Mouse (Mus musculus) intestine, postnatal 0 days (tissue): ENCODE data around the gene Rbm10. TPM values are rescaled to one million over a fixed set of nuclear protein-coding genes. Genes with fewer than 3 reads are reported as not detected.
A peak's percentile ranks its signal among the peaks of the same experiment; 100 is the strongest.

Source experiments
- ATAC-seq: fragments of 200-750 bp; cut with Nextera tagmentation; 2 replicates; pipeline ENCODE4 v1.8.0; 2017; ENCODE audit warnings: mild to moderate bottlenecking, moderate TSS enrichment, moderate library complexity
- H3K27ac ChIP-seq: fragments of 300-500 bp; sonication (generic); 2 replicates; pipeline ENCODE4 v1.5.1; 2014; ENCODE audit warnings: mild to moderate bottlenecking, low read depth, low read length, moderate library complexity
- H3K27me3 ChIP-seq: fragments of 300-500 bp; sonication (generic); replicated peaks from 2 replicates; pipeline ENCODE4 v1.6.1; 2014; ENCODE audit warnings: low read length, mixed read lengths; ENCODE audit not compliant: control insufficient read depth, insufficient read depth
- H3K36me3 ChIP-seq: fragments of 300-500 bp; sonication (generic); 2 replicates; pipeline ENCODE4 v1.6.1; 2014; ENCODE audit warnings: mild to moderate bottlenecking, moderate library complexity; ENCODE audit not compliant: control insufficient read depth, insufficient read depth
- H3K4me1 ChIP-seq: fragments of 300-500 bp; sonication (generic); replicated peaks from 2 replicates; pipeline ENCODE4 v1.6.1; 2014; ENCODE audit warnings: antibody characterized with exemption, low read length, mixed read lengths; ENCODE audit not compliant: control insufficient read depth, insufficient read depth
- H3K4me2 ChIP-seq: fragments of 300-500 bp; sonication (generic); replicated peaks from 2 replicates; pipeline ENCODE4 v1.6.1; 2014; ENCODE audit warnings: low read depth, mild to moderate bottlenecking, moderate library complexity
- H3K4me3 ChIP-seq: fragments of 300-500 bp; sonication (generic); 2 replicates; pipeline ENCODE4 v1.5.1; 2014; ENCODE audit warnings: low read depth, low read length
- H3K9ac ChIP-seq: fragments of 300-500 bp; sonication (generic); 2 replicates; pipeline ENCODE4 v1.6.1; 2014; ENCODE audit warnings: mild to moderate bottlenecking, low read depth, low read length
- H3K9me3 ChIP-seq: fragments of 300-500 bp; sonication (generic); 2 replicates; pipeline ENCODE4 v1.6.1; 2016; ENCODE audit warnings: mixed run types; ENCODE audit not compliant: control insufficient read depth
- CTCF ChIP-seq: sonication (generic); IDR thresholded peaks from 2 replicates; pipeline ENCODE4 v1.5.1; 2016; ENCODE audit warnings: low read depth, mild to moderate bottlenecking, control low read depth, antibody characterized with exemption, moderate library complexity
- WGBS: fragments of 180-500 bp; shearing (Covaris S2); extraction: QIAGEN DNeasy Blood & Tissue Kit; methylation state at CpG from one replicate; pipeline ENCODE4 v1.1.7; 2014; 5-methylcytosine and 5-hydroxymethylcytosine counted together
- polyA plus RNA-seq: library from polyadenylated mRNA; unstranded; fragments of >200 nt; fragmentation: Nextera tagmentation; extraction: Ambion mirVana; gene quantifications from 2 replicates; pipeline ENCODE4 v1.2.1, GENCODE M21; 2015

Rbm10 gene
- polyA plus RNA-seq: 15.8 and 16.3 TPM in 2 replicates

GRCm38 (mm10) chrX:20617176-20617902 is at the start of gene Rbm10, which contains the start of gene Ndufb11:
TSS of gene Rbm10 (plus strand) at chrX:20617503.
TSS of gene Ndufb11 (minus strand) at chrX:20617619.
- H3K9me3 ChIP-seq: no peaks in the 10 kb centered on the region
- no peak for TF ChIP-seq CTCF
- H3K27ac ChIP-seq: peak within 1 kb of the TSS; percentile 73
- WGBS: 15% methylated on average over 47 of the region's 49 CpGs
- ATAC-seq: peak; percentile 99
- H3K36me3 ChIP-seq: no peaks in the 10 kb centered on the region
- H3K27me3 ChIP-seq: no peaks in the 10 kb centered on the region
- no peaks in the 10 kb centered on the region; the same call in 1 of the 2 replicates for H3K4me1 ChIP-seq
- H3K4me2 ChIP-seq: peak within 1 kb of the TSS; percentile 60
- peak within 1 kb of the TSS; percentile 64 for H3K9ac ChIP-seq
- H3K4me3 ChIP-seq: peak within 1 kb of the TSS; percentile 64

- no peaks in the 10 kb centered on the region for H3K4me1 ChIP-seq
- H3K4me2 ChIP-seq: no peak overlapping the region
- no peaks in the 10 kb centered on the region for H3K9me3 ChIP-seq
- peak; percentile 85 for ATAC-seq
- H3K9ac ChIP-seq: no peak overlapping the region
- no peaks in the 10 kb centered on the region for H3K27me3 ChIP-seq
- H3K27ac ChIP-seq: no peak overlapping the region
- no peak for TF ChIP-seq CTCF
- no peaks in the 10 kb centered on the region for H3K36me3 ChIP-seq
- no peak overlapping the region for H3K4me3 ChIP-seq
- 50% methylated on average over 2 of the region's 2 CpGs for WGBS
Observed at GRCm38 (mm10) chrX:20571024-20571423, 46.3 kb upstream of the Rbm10 start.

- TF ChIP-seq CTCF: no peak
- no peak overlapping the region for H3K4me2 ChIP-seq
- no peaks in the 10 kb centered on the region for H3K9me3 ChIP-seq
- no peak for ATAC-seq
- H3K36me3 ChIP-seq: no peaks in the 10 kb centered on the region
- H3K4me1 ChIP-seq: no peaks in the 10 kb centered on the region
- H3K9ac ChIP-seq: no peak overlapping the region
- 62% methylated on average over 9 of the region's 9 CpGs for WGBS
- H3K27ac ChIP-seq: no peak overlapping the region
- H3K27me3 ChIP-seq: no peaks in the 10 kb centered on the region
- H3K4me3 ChIP-seq: no peak overlapping the region
Observed at GRCm38 (mm10) chrX:20572683-20573082, 44.6 kb upstream of the Rbm10 start.

- Histone ChIP-seq H3K9me3 (no peaks in the 10 kb centered on the region), H3K4me2 (no peak overlapping the region), H3K36me3 (no peaks in the 10 kb centered on the region), H3K4me1 (no peaks in the 10 kb centered on the region), H3K9ac (no peak overlapping the region), H3K4me3 (no peak overlapping the region), H3K27ac (no peak overlapping the region), H3K27me3 (no peaks in the 10 kb centered on the region)
- no peak for TF ChIP-seq CTCF
- ATAC-seq: no peak
- WGBS: 71% methylated on average over 4 of the region's 4 CpGs
Observed at GRCm38 (mm10) chrX:20573927-20574326, 43.4 kb upstream of the Rbm10 start.

- H3K9me3 ChIP-seq: no peaks in the 10 kb centered on the region
- H3K36me3 ChIP-seq: no peaks in the 10 kb centered on the region
- 17% methylated on average over 4 of the region's 4 CpGs for WGBS
- H3K27me3 ChIP-seq: no peaks in the 10 kb centered on the region
- no peak overlapping the region for H3K4me3 ChIP-seq
- H3K4me2 ChIP-seq: no peak overlapping the region
- no peak overlapping the region for H3K27ac ChIP-seq
- no peaks in the 10 kb centered on the region for H3K4me1 ChIP-seq
- no peak overlapping the region for H3K9ac ChIP-seq
- TF ChIP-seq CTCF: peak; percentile 46
- ATAC-seq: no peak
Observed at GRCm38 (mm10) chrX:20587968-20588367, 29.3 kb upstream of the Rbm10 start.

GRCm38 (mm10) chrX:20608500-20608899 is 8.8 kb upstream of the Rbm10 start:
- WGBS: 87% methylated on average over 4 of the region's 4 CpGs
- no peak for TF ChIP-seq CTCF
- H3K9ac ChIP-seq: no peak overlapping the region

More at GRCm38 (mm10) chrX:20608500-20608899, 8.8 kb upstream of the Rbm10 start:
- Histone ChIP-seq H3K4me2 (no peak overlapping the region), H3K27ac (no peak overlapping the region), H3K9me3 (no peaks in the 10 kb centered on the region), H3K4me3 (no peak overlapping the region), H3K36me3 (no peaks in the 10 kb centered on the region), H3K4me1 (no peaks in the 10 kb centered on the region), H3K27me3 (no peaks in the 10 kb centered on the region)
- ATAC-seq: no peak
